Mouse (Mus musculus) embryo, embryonic 10 days (tissue): ENCODE results near the gene Kazn.

Source experiments
- DNase-seq: peaks from one replicate; pipeline ENCODE4 v3.0.0-alpha.2; 2015; ENCODE audit warnings: low spot score

Gene Kazn

DNA sequence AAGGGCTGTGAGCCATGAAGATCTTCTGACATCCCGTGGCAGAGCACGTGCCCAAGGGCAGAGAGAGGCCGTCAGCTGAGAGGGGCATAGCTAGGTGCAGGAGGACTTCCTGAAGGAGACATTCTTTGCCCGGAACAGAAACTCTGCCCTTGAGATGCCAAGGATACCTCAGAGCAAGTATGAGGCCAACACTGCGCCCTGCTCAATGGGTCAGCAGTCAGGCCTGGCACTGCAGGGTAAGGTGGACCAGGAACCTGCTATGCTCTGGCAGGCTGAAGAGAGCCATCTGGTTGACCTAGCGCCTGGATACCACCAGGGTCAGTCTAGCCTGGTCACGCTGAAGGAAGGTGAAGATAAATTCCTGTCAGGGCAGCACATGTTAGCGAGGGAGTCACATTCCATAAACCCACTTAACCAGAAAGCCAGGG is 46.0 kb downstream of the Kazn start:
- DNase-seq: no peak

- no peak for DNase-seq
Observed at GRCm38 (mm10) chr4:142189960-142190359, 49.2 kb downstream of the Kazn start.

DNA sequence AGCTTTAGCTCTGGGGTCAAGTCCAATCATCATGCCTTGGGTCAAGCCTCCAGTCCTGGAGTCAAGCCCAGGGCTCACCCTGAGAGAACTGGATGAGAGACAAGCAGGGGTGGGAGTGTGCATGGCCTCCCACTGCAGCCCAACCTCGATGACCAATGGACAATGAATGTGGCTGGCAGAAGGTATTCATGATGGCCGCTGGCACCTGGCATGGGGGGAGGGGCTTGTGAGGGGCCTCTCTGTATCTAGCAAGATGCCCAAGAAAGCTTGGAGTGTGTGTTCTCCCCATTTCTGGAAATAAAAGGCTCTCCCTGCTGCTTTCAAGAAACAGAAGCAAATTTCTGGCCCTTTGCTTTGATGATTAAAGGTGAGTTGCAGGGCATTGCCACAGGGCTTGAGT is 50.7 kb downstream of the Kazn start:
- no peak for DNase-seq

DNA sequence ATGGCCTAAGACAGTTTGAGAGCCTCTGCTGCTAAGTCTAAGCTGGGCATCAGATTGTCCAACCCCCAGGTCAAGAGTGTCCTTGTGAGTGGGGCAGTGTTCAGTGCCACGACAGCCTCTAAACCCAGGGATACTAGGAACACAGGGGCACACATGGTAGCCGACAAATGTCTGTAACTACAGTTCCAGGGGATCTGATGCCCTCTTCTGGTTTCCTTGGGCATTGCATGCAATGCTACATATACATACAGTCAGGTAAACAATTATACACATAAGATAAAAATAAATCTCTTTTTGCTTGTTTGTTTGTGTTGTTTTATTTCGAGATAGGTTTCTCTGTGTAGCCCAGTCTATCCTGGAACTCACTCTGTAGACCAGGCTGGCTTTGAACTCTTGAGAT is 53.0 kb downstream of the Kazn start:
- DNase-seq: no peak

- no peak for DNase-seq
Observed at GRCm38 (mm10) chr4:142185533-142185900, 53.7 kb downstream of the Kazn start.

DNA sequence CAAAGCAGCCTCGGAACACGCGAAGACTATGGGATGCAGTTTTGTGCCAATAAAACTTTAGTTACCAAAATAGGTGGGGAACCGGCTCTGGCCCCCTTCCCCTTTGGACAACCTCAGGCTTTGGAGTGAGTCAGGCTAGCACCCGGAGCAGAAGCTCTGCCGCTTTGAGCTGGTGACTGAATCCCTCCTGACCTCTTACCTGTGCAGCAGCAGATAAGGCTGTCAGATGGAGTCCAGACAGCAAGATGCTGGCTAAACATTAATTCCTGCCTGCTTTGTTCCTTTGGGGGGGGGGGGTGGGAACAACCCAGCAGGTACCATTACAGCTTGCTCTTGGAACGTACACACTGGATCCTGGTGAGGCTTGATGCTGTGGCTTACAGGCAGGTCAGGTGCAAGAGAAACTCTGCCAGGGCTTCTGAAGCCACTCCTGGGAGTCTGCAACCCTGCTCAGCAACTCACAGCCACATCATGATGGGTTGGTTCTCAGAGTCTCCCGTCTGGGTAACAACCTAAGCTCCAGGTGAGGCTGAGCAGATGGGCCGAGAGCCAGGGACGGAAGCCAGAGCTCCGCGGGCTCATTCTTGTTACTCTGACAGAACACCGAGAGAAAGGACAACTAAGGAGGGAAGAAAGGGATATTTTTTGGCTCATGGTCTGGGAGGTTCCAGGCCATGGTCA is 54.2 kb downstream of the Kazn start:
- DNase-seq: no peak

- DNase-seq: no peak
Observed at GRCm38 (mm10) chr4:142183591-142183990, 55.6 kb downstream of the Kazn start.

DNA sequence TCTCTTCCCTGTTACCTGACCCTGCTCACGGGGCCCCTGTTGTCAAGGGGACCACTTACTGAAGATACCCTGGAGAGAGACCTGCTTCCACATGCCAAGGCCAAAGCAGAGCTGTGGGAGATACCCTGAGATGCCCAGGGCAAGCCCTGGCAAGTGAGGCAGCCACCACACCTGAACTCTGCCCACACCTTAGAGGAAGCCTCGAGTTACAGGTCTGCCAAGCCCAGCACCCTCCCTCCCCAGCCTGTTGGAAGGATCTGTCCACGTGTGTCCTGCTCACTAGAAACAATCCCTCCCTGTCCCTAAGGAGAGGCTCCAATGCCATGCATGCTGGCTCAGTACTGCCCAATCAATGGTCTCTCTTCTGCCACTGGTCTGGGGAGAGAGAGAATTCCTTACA is 56.2 kb downstream of the Kazn start:
- no peak for DNase-seq

- DNase-seq: no peak
Observed at GRCm38 (mm10) chr4:142181646-142182045, 57.6 kb downstream of the Kazn start.

GRCm38 (mm10) chr4:142180874-142181273 is 58.3 kb downstream of the Kazn start:
- no peak for DNase-seq

GRCm38 (mm10) chr4:142180289-142180688 is 58.9 kb downstream of the Kazn start:
- peak; percentile 13 for DNase-seq

- DNase-seq: no peak
Observed at GRCm38 (mm10) chr4:142179531-142179930, 59.7 kb downstream of the Kazn start.

DNA sequence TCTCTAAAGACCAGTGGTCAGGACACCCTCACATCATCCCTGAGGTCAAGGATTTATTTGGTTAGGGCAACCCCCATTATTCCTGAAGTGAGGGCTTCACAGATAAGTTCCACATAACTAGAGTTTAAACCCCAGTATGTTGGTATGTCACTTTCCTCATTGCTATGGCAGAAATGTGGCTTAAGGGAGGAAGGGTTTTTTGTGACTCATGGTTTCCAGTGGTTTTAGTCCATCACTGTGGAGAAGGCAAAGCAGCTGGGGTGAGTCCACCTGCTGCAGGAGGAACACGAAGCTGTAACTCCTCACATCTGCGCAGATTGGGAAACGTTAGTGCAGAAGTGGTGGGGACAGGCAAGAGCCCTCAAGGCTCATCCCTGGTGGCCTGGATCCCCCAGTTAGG is 62.5 kb downstream of the Kazn start:
- DNase-seq: no peak

- DNase-seq: no peak
Observed at GRCm38 (mm10) chr4:142173981-142174485, 65.2 kb downstream of the Kazn start.

DNA sequence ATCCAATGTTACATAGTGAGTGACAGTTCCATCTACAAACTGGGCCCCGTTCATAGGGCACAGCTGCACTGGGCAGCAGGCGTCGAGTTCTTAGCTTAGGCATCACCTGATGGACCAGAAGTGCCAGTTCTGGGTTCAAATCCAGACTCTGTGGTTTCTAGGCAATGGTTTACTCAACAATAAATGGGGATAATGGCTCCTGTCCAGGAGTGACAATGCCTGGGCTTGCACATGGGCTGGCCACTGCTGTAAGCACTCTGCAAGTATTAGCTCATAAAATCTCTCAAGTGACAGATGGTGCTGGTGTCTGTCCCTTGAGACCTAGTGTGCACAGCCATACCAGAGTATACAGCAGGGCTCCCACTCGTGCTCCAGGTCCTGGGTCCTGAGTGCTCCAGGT is 66.3 kb downstream of the Kazn start:
- DNase-seq: no peak

DNA sequence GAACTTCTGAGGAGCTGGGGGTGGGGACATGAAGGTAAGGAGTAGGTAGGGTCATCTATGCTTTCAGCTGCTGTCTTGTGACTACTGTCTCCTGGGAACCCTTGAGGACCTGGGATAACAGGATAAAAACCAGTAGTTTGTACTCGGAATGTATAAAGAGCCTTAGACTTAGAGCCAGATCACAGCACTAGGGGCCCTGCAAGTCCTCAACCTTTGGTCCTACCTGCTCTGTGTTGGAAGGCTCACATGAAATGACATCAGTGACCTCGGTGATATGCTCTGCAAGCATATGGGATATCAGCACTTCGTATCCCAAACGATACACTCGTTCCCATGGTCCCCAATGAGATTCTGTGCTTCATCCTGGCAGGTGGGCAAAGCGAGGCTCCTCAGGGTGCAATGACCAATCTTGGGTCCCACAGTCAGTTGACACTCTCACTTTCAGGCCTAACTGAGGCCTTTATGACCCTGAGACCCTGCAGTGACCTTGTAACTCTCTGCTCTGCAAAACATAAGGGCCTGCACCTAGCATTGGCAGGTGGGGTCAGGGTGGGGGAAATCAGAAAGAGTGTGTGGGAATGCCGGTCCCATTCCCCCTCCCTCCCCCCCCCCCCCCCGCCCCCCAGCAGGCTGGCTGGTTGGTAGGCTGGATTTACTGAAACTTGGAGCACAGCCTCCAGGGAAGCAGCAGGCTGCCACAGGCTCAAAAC is 67.3 kb downstream of the Kazn start:
- no peak for DNase-seq

GRCm38 (mm10) chr4:142170882-142171768 is 68.1 kb downstream of the Kazn start:
- DNase-seq: peak; percentile 46

DNA sequence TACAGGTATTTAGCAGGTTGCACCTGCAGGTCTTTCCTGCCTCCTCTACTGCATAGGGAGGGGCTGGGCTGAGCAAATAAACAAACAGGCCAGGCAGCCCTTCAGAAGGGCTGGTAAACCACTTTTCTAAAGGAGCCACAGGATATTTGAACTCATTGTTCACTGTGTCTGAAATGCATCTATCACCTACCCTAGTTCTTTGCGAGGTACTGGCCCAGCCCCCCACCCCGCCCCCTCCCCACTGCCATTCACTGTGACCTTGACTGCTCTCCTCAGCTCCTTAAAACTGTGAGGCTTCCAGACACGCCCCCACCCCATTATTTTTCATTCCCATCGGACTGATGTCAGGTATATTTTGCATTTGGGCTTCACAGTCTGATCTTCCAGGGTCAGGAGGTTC is 69.6 kb downstream of the Kazn start:
- DNase-seq: no peak

- DNase-seq: no peak
Observed at GRCm38 (mm10) chr4:142168352-142168751, 70.8 kb downstream of the Kazn start.

DNA sequence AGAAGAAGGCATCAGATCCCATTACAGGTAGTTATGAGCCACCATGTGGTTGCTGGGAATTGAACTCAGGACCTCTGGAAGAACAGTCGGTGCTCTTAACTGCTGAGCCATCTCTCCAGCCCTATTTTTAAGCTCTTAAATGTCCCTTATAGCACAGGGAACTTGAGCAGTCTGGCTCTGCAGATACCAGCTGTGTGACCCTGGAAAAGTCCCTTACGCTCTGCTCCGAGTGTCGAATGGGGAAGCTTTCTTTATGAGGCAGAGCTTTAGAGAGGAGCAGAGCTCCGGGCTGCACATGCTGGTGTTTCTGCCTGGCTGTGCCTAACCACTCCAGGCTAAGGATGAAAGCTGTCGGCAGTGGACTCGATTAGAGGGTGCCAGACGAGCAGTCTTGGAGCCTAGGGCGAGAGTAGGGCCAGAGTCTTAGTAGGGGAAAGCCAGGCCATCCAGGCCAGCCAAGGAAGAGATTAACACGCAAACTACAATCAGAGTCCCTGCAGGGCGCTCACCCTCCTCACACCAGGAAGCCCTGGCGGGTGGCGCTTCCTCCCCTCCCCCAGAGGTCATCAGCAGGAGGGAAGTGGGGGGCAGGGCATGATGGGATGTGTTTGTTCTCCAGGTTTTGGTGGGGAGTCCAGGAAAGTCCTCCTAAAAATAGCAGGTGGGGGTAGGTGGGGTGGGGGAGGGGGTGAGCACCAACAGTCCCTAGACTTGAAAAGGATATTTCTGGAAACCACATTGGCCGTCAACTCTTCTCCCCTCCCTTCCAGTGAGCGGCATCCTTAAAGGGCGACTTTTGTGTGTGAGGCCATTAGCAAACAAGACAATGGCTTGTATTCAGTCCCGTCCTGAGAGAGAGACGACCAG is 73.1 kb downstream of the Kazn start:
- peak; percentile 75 for DNase-seq

DNA sequence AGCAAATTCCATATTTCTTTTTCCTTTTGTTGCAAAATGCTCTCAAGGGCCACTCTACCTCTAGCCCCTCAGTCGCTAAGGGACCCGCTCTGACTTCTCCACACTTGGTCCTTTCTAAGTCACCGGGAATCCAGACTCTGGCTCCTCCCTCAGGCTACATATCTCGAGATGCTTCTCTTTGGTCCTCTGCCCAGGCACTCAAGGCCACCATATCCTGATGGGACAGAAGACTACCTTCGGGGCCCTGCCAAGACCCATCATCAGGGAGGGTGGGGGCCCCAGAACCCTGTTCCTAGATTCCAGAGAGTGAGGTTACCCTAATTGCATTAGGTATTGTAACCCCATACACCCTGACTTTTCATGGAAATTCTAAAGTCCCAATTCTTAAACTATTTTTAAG is 73.8 kb downstream of the Kazn start:
- DNase-seq: no peak

DNA sequence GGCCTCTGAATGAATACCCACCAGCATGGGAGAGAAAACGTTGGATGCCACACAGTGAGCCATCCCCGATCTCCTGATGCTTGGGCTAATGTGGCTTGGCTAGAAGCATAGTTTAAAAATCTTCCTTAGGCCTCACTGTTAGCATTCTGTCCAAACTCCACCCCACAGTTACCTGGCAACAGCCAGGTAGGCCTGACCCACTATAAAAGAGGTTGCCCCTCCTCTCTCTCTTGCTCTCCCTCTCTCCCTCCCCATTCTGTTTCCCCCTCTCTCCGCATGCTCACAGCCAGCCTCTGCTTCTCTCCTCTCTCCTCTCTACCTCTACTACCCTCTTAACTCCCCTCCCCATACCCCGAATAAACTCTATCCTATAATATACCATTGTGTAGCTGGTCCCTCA is 74.8 kb downstream of the Kazn start:
- DNase-seq: no peak
